Mouse (Mus musculus): Measurements from ENCODE around the gene Slc37a3. TPM values are rescaled to one million over a fixed set of nuclear protein-coding genes. Genes with fewer than 3 reads are reported as not detected.

Gene Slc37a3
- total RNA-seq, 2 experiments from 2014 or later = 67.6 to 75.5 TPM

DNA sequence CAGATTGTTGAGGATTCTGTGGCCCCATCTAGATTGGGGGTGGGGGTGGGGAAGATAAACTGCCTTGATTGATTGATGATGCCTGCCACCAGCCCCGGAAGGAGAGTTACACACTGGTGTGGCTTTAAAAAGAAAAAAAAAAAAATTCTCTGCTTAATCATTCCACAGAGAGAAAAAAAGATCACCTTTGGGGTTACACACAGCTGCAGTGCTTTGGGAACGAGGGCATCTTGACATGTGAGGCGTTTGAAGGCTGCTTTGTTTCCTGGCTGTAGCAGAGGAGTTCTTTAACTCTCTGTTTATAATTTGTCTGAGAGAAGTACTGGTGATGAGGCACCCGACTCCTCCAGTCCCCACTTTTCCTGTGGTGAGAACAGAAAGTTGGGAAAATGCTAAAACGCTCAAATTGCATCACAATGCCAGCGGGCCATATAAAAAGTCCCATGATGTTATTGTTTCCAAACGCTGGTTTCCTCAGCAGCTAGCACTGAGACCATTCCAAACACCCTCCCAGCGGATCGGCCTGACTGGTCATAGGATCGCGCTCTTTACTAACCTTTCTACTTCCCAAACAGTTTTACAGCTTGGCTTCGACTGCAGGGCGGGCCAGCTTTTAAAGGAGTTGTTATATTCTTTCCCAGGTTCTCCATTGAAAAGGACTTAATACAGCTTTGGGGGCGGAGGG lies 81.6 kb downstream of the Slc37a3 start:
- Histone ChIP-seq H3K27ac (no peak overlapping the region), H3K4me3 (no peak overlapping the region)
- TF ChIP-seq CTCF (conservative IDR thresholded peaks at IDR 0.05) = no peak
- no peak for DNase-seq (ENCODE audit: low spot score in 2 of 2)

DNA sequence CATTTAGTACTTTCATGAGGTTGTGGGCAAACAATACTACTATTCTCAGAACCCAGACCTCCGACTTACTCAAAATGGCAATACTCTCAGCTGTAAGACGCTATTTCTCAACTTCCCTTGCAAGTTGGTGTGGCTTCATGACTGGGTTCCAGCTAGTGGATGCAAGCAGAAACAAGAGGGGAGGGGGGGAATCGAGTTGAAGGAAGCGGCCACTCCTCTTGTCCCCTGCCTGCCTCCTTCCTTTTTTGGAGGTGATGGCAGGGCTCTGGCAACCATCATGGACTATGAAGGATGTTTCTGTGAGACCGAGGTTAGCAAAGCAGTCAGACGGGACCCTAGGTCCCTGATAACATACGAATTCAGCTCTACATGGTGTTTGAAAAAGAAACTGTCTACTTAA lies 87.8 kb downstream of the Slc37a3 start:
- no peak for DNase-seq (ENCODE audit: low spot score in 2 of 2)
- H3K27ac ChIP-seq = no peak overlapping the region
- no peak for TF ChIP-seq CTCF (conservative IDR thresholded peaks at IDR 0.05)
- no peak overlapping the region for H3K4me3 ChIP-seq

DNA sequence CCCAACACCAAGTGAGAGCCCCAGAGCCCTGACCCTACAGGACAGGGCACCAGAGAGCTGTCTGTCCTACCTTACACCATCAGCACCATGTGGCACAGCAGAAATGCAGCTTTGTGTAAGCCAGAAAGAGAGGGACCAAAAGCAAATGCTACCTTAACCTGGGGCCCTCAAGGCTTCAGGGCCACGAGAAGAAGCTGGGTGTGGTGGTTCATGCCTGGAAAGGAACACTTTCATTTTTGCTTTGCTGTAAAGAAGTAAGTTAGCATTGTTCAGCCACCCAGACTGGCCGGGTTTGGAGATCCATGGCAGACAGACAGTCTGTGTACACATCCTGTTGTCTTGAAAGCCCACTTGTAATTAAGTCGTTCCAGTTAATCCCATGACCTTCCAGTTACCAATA lies 89.7 kb downstream of the Slc37a3 start:
- Histone ChIP-seq H3K4me3 (no peak overlapping the region), H3K27ac (no peak overlapping the region)
- no peak for TF ChIP-seq CTCF (conservative IDR thresholded peaks at IDR 0.05)
- no peak for DNase-seq (ENCODE audit: low spot score in 2 of 2)

DNA sequence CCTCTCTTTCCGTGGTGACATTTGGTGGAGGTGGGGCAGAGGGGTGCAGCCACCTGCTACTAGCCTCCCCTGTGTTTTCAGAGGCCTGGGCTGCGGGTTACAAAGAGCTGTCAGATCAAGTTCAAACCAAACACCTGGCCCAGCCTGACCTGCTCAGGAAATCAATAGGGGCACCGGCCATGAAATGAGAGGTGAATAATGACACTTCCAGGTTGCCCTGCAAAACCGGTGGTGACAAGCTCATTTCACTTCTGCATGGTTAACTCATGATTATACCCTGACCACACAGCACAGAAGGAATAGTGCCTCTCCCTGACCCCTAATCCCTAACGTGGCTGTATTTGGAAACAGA lies 90.8 kb downstream of the Slc37a3 start:
- no peak overlapping the region for H3K27ac ChIP-seq
- TF ChIP-seq CTCF (conservative IDR thresholded peaks at IDR 0.05) = no peak
- H3K4me3 ChIP-seq = no peak overlapping the region
- no peak for DNase-seq (ENCODE audit: low spot score in 2 of 2)

DNA sequence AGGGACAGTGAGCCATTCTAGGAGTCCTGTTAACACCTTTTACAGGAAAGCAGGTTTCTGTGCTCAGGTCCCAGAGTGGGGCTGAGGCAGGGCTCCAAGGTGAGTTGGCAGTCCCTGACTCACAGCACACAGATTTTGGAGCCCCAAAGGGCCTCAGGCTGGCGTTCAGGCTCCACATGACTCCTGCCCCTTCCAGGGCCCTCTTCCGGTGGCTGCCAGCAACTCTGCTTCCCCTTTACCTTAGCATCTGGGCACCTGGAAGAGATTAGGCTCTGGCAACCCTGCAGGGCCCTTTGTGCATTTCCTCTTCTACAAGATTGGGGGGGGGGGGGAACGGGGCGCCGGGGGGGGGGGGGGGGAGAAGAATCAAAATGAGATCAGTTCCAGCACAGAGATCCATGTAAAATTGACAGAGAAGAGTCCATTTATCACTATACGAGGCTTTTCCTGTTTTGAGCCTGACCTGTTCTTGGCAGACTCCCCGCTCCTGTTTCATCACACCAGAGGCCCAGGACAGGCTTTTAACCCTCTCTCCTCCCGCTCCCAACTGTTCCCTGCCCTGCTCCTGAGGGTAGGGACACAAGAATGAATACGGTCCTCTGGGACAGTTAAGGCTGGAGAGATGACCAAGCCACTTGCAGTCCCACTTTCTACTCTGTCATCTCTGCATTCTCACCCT lies 91.3 kb downstream of the Slc37a3 start:
- Histone ChIP-seq H3K27ac (no peak overlapping the region), H3K4me3 (no peak overlapping the region)
- no peak for TF ChIP-seq CTCF (conservative IDR thresholded peaks at IDR 0.05)
- DNase-seq (ENCODE audit: low spot score in 2 of 2) = no peak

DNA sequence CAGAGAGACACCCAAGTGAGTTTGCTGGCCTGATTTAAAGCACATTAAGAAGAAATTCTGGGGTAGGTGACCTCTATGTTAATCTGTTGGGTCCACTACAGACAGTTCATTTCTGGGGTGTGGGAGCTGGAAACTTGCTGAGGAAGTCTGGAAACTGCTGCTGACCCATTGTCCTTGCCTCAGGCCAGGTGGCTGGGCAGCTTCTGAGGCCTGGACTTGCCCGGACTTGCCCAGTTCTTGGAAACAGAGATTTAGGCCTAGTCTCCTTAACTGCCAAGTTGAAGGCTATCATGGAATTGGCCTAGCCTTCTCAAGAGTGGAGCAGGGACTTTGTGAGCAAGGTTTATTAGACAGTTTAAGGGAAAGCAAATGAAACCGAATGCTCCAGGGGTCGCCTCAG lies 92.6 kb downstream of the Slc37a3 start:
- no peak for TF ChIP-seq CTCF (conservative IDR thresholded peaks at IDR 0.05)
- Histone ChIP-seq H3K4me3 (no peak overlapping the region), H3K27ac (no peak overlapping the region)
- no peak for DNase-seq (ENCODE audit: low spot score in 2 of 2)

Other genes starting within 250 kb of the Slc37a3 start
- gene Kdm7a, start 170.9 kb downstream of the Slc37a3 start, total RNA-seq (2021) = 10 to 100 TPM; 47.7 to 54.5 TPM
- gene Rab19, start 3.5 kb upstream of the Slc37a3 start, total RNA-seq (2021) = not detected
- gene Mkrn1, start 42.8 kb upstream of the Slc37a3 start, total RNA-seq (2021) = 100 to 1,000 TPM; 116 to 119 TPM
- 10 to 100 TPM; 37.0 to 38.2 TPM for gene Dennd2a, start 180.2 kb upstream of the Slc37a3 start, total RNA-seq (2021)
- gene Adck2, start 196.2 kb upstream of the Slc37a3 start, total RNA-seq (2021) = 10 to 100 TPM; 27.5 to 32.0 TPM
- gene Gm42420, start 208.1 kb upstream of the Slc37a3 start, total RNA-seq (2021) = not detected
- 100 to 1,000 TPM; 167 to 192 TPM for gene Ndufb2, start 214.9 kb upstream of the Slc37a3 start, total RNA-seq (2021)